Mouse (Mus musculus) bone marrow, adult 2 months (tissue): ENCODE measurements around the gene Rad51d. TPM values are rescaled to one million over a fixed set of nuclear protein-coding genes. Genes with fewer than 3 reads are reported as not detected.

Experiments
- H3K27ac ChIP-seq: fragments of 200-500 bp; 2 replicates; pipeline ENCODE4 v1.5.1; 2012; ENCODE audit warnings: low read depth, mild to moderate bottlenecking, control low read depth, inconsistent platforms, low read length; ENCODE audit not compliant: control insufficient read depth, poor library complexity, insufficient read depth
- H3K4me1 ChIP-seq: fragments of 200-500 bp; 2 replicates; pipeline ENCODE4 v1.6.1; 2011; ENCODE audit warnings: low read length; ENCODE audit not compliant: control insufficient read depth, insufficient read depth
- H3K4me3 ChIP-seq: fragments of 200-500 bp; replicated peaks from 2 replicates; pipeline ENCODE3; 2011; ENCODE audit warnings: mild to moderate bottlenecking, low read depth, low read length, control low read depth; ENCODE audit not compliant: control insufficient read depth
- CTCF ChIP-seq: fragments of 200-500 bp; IDR thresholded peaks from 2 replicates; pipeline ENCODE4 v1.5.1; 2011; ENCODE audit warnings: low read length, control low read depth; ENCODE audit not compliant: control insufficient read depth, insufficient read depth
- POLR2A ChIP-seq: fragments of 200-500 bp; IDR thresholded peaks from 2 replicates; pipeline ENCODE4 v1.6.1; 2011; ENCODE audit warnings: low read depth, mild to moderate bottlenecking, control low read depth, low read length, borderline replicate concordance; ENCODE audit not compliant: control insufficient read depth
- WGBS: fragments of 180-500 bp; shearing (Covaris S2); methylation state at CpG from one replicate; pipeline ENCODE4 v1.1.7; 2018; 5-methylcytosine and 5-hydroxymethylcytosine counted together
- polyA plus RNA-seq: library from polyadenylated mRNA; stranded (reverse); fragments of >200 nt; gene quantifications from 2 replicates; pipeline ENCODE4 v1.2.4, GENCODE M21; 2011; ENCODE audit warnings: low replicate concordance; ENCODE audit not compliant: missing spikeins, insufficient read depth, insufficient read length

Gene Rad51d
- polyA plus RNA-seq, 1 experiment = 9.8 TPM

DNA sequence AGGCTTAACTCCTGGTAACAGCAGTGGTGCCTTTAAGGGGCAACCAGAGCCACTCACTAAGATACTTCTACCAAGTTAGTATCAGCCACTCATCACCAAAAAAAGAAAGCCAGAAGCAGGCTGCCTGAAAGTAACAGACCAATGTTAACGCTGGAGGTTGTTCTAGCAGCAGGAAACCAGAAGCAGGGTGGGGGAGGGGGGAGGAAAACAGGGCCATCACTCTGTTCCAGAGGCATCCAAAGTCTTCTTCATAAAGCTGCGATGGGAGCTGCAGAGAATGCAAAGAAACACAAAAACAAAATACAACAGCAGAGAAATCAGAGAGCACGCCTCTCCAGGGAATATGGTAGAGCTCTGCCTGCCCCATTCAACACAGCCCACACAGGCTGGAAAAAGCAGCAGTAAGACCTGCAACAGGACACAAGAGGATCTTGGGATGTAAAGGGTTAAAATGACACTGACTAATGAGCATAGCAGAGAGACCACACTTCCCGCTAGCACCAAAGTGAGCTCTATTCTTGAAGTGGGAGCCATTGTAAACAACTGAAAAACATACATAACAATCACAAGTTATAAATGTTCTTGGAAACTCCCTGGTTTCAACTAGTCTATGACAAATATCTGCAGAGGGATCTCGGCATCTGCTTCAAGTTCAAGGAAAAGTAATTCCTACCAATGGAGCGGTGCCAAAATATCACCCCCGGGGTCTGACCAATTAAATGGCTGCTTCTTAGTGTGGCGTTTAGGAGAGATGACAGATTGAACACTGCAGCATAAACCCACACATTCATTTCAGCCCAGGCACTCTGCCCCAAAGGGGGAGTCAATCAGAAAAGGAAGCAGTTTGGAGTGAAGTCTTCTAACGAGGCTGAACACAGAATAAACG, 59.2 kb downstream of the Rad51d start:
- WGBS = 62% methylated on average over 10 of the region's 10 CpGs
- TF ChIP-seq CTCF (no peak), POLR2A (no peak)
- H3K27ac ChIP-seq = no peak overlapping the region
- H3K4me1 ChIP-seq = peaks cover 1% of the 10 kb centered on the region; the same call in 1 of the 2 replicates
- H3K4me3 ChIP-seq = no peak overlapping the region

DNA sequence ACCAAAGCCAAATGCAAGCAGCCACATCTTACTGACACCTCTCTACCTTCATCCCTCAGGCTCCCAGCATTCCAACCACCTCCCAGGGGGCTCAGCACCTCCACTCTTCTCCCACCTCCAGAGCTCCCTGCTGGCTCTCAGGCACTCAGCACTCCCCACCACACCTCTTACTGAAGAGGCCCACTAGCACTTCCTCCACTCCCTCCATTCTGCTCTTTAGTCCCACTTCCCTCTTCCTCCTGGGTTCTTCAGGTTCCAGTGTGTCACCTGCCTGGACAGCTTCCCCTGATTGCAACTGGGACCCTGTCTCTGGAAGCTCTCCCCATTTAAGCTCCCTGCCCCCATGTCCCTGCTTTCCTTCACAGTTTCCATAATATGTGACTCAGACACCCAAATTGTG, 63.6 kb downstream of the Rad51d start:
- Histone ChIP-seq H3K4me1 (no peaks in the 10 kb centered on the region; the same call in 1 of the 2 replicates), H3K4me3 (no peak overlapping the region), H3K27ac (no peak overlapping the region)
- TF ChIP-seq POLR2A = no peak
- TF ChIP-seq CTCF = no peak

Other genes starting within 250 kb of the Rad51d start
- gene Cct6b, start 126.3 kb downstream of the Rad51d start, polyA plus RNA-seq = not detected in 2 replicates
- 22.2 and 26.4 TPM in 2 replicates for gene Zfp830, start 126.3 kb downstream of the Rad51d start, polyA plus RNA-seq
- 6.4 and 17.6 TPM in 2 replicates for gene Lig3, start 109.5 kb downstream of the Rad51d start, polyA plus RNA-seq
- gene Rffl, start 19.4 kb downstream of the Rad51d start, polyA plus RNA-seq = 21.5 and 23.8 TPM in 2 replicates
- not detected in 2 replicates for gene Fndc8, start 1.5 kb upstream of the Rad51d start, polyA plus RNA-seq
- gene Nle1, start 17.8 kb upstream of the Rad51d start, polyA plus RNA-seq = 24.9 and 33.6 TPM in 2 replicates
- 2.4 and 2.5 TPM in 2 replicates for gene Unc45b, start 19.9 kb upstream of the Rad51d start, polyA plus RNA-seq
- gene Slfn5, start 60.7 kb upstream of the Rad51d start, polyA plus RNA-seq = 13.2 and 17.1 TPM in 2 replicates
- gene Slfn9, start 101.2 kb upstream of the Rad51d start, polyA plus RNA-seq = 3.2 and 3.7 TPM in 2 replicates
- 6.5 and 13.7 TPM in 2 replicates for gene Slfn8, start 130.2 kb upstream of the Rad51d start, polyA plus RNA-seq
- gene Slfn2, start 174.5 kb upstream of the Rad51d start, polyA plus RNA-seq = 101 and 262 TPM in 2 replicates
- 12.4 and 57.6 TPM in 2 replicates for gene Slfn1, start 226.2 kb upstream of the Rad51d start, polyA plus RNA-seq